Mouse (Mus musculus) cerebellum, adult 11-12 months (tissue): ENCODE results near the gene Olfr457.
"Not testable (repeated sequence)": the region's sequence is repeated elsewhere in the genome, so short reads cannot be mapped to it uniquely, and the experiment has no call there.

Experiments
- DNase-seq: peaks from one replicate; pipeline ENCODE4 v3.0.0; 2022

Gene Olfr457

DNA sequence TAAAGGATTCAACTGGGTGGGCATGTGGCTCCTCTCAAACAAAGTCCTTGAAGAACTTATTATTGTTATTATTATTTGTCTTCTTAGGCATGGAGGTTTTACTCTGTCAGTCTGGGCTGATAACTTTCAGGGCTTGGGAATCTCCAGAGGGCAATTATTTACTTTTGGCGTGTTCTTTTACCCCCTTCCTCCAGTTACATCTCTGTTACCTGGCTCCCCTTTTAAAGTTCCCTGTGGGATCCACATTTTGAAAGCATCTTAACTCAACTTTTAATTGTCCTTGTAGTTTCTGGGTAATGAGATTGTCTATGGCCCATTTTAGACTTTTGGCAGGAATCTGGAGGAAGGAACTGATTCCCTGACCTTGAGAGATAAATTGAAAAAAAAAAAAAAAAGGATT lies at the start of gene Olfr457:
Olfr457 (minus strand) TSS at position 101 of the 400 bp plus-strand sequence.
- no peak for DNase-seq

DNA sequence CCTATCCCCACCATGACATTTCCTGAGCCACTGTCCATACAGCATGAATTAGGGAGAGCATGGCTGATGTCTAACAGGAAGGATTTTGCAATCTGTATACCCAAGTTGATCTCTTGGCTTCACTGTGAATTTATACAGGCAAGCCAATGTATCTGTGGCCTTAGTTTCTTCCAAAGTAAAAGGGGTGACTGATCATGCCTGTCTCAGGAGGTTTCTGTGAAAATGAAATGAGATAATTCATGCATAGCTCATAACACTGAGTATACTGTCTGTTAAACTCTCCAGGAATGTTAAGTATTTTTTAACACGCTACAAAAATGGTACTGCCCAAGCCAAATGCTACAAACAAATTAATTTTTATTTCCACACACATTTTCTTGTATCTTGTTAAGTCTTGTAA lies 37.3 kb upstream of the Olfr457 start:
- DNase-seq: no peak

DNA sequence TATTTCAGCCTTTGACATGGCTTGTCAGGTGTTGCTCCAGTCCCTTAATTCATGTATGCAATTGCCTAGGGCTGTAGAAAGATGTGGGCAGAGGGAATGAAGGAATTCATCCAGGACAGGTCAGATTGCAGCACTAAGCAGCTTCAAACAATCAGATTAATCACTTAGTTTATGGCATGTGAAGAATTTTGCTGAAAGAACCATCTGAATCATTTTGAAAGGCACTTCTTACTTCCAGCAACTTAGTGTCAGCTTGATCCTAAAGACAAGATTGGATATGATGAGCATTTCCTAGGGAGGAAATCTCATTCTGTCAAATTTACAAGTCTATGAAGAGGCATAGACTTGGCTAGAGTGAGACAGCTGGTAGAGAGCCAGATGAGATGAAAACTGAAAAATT lies 33.2 kb upstream of the Olfr457 start:
- no peak for DNase-seq

DNA sequence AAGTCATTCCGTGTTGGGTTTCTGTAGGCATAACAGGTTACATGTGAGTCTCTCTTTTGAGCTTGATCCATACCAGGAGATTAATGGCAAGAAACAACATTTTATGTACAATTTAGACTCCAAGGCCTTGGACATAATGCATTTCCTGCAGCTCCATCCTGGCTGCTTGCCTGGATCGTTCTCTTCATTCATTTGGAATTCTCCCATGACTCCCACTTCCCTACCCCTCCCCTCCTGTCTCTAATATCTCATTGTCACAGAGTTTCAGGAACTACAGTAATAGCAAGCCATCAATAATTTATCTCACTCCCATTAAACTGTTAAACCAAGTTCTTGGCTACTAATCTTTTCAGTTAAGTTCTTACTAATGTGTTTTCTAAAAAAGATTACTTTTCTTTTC lies 27.3 kb upstream of the Olfr457 start:
- DNase-seq: no peak

DNA sequence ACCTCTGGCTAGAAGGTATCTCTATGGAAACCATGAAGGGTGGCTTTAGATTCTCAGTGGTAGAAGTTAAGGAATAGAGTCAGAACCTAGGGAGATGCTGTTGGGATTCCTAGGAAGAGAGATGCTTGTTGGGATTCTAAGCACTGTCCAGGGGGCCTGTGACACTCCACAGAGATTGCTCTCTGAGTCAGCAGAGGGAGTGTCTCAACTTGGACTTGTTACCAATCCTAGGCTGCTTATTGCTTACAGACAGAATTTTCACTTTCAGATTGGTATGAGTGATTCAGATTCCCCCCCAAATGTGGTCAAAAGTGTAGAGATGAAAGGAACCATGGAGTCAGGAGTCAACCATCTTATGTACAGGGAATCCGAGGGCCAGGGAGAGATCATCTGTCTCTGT lies 13.6 kb upstream of the Olfr457 start:
- no peak for DNase-seq

DNA sequence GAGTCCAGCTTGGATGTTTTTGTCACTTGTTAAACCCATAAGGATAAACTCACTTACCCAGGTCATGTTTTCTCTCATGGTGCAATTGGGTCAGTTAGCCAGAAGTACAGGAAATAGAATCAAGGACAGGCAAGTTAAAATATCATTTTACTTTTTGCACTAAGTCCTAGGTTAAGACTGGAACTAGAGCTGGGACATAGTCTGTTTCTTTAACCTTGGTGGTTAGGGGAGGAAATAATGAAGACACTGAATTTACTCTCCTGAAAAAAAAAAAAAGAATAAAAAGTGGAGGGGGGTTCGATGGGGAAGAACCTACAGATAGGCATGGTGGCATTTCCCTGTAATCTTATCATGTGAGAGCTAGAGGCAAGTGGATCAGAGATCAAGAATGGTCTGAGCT lies 11.0 kb upstream of the Olfr457 start, which contains the start of gene Olfr456:
Olfr456 (minus strand) TSS at position 101 of the 400 bp plus-strand sequence.
- DNase-seq: no peak

DNA sequence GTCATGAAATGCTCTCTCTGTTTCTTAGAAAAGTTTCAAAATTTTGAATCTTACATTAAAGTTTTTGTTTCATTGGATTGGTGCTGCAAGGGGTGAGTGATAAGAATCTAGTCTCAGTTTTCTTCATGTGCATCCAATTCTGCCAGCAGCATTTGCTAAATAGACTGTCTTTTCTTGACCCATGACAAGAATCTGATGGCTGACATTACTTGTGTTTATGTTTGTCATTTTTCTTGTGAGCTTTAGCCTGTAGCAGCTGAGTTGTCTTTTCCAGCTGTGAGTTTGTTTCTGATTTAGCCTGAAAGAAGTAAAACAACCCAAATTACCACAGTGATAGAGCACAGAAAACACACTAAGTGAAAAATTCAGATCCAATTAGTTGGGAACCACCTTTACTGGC lies 8.5 kb upstream of the Olfr457 start:
- DNase-seq: no peak

DNA sequence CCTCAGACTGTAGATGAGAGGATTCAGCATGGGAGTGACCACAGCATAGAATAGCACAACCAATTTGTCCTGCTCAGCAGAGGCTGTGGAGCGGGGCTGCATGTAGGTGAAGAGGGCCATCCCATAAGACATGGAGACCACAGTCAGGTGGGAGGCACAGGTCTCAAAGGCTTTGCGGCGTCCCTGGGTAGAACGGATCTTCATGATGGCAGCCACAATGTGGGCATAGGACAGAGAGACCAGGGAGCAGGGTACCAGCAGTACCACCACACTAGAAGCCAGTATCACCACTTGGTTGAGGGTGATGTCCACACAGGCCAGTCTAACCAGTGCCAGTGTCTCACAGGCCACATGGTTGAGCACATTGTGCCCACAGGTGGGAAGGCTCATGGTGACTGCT lies 4.8 kb downstream of the Olfr457 start:
- DNase-seq: not testable (repeated sequence)

DNA sequence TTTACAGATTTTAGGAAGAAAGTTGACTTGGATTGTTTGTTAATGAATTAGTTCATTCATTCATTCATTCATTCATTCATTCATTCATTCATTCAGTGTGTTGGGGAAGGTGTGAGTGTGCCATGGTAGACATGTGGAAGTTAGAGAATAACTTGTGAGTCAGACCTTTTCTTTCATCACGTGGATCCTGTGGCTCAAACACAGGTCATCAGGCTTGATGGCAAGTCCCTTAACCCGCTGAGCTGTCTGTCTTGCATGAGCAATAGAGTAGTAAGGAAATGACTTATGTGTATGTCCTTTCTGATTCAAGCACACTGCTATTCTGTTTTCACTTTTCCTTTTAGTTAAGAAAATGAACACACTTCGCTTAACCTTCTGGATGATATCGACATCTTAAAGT lies 5.6 kb downstream of the Olfr457 start:
- DNase-seq: no peak

DNA sequence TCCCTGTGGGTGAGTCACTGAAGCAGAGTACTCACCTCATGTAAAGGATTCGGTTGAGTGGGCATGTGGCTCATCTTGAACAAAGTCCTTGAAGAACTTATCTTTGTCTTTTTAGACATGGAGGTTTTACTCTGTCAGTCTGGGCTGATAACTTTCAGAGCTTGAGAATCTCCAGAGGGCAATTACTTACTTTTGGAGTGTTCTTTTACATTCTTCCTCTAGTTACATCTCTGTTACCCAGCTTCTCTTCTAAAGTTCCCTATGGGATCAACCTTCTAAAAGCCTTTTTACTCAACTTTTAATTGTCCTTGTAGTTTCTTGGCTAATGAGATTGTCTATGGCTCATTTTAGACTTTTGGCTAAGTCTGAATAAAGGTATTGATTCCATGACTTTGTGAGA lies 11.0 kb downstream of the Olfr457 start, which contains the start of gene Olfr458:
Olfr458 (minus strand) TSS at position 101 of the 400 bp plus-strand sequence.
- DNase-seq: no peak

DNA sequence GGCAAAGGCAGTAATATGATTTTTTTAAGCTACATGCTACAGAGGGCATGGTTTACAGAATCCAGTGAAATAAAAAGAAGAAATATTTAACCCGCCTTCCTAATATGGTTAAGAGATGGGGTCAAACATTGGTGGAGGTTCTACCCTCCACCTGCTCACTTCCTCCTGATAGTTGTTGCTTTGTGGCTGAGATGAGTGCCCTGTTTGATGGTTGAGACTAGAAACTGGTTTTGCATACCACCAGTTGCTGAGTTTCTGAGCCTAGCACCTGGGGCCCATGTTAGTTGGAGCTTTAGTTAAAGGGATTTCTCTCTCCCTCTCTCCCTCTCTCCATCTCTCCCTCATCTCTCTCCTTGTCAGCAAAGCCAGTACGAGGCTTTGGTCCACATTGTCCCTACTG lies 28.8 kb downstream of the Olfr457 start:
- no peak for DNase-seq

DNA sequence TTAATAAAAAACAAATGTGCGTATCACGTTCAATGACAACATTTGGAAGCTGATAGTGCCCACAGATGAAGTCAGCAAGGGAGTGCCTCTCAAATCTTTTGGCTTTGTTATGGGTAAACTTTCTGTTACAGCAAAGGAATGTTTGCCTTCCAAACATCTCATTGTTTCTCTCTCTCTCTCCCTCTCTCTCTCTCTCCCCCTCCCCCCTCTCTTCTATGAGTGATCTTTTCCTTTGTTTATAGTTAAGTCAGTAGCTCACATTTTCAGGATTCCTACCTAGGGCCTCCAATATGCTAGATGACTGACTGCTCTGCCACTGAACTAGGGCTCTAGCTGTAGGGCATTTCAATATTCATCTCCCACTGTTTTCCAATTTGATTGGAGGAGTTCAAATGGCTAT lies 31.6 kb downstream of the Olfr457 start:
- DNase-seq: no peak

DNA sequence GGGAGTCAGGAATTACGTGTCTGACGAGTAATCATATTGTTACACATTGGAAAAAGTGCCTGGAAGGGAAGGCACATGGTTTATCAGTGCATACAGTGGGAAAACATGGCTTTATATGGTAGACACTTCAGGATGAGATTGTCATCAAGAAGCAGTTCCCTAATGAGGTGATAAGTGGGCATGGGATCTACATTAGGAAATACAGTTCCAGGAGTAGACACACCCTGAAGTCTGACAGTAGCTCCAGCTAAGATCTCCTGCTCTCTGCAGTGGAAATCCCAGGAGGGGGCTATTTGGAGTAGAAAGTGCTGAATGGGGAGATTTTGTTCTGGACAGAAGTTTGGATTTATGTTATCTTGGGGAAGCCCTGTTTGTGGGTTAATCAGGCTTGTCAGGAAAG lies 34.7 kb downstream of the Olfr457 start:
- no peak for DNase-seq

DNA sequence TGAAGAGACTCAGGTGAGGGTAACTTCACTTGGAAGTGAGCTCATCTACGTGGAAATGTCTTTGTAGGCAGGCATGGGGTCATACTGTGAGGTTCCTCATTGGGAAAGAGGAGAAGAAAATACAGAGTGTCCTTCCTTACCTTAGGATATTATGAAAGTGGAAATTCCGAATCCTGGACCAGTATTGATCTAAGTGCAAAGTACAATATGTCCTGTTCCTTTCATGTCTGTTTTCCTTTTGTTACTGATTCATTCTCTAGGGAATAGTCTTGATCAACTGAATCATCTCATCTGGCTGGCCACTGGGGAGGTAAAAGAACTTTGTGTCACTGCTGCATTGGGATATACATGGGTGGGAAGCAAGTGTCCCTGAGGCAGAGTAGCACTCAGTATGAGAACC lies 40.6 kb downstream of the Olfr457 start:
- DNase-seq: no peak

DNA sequence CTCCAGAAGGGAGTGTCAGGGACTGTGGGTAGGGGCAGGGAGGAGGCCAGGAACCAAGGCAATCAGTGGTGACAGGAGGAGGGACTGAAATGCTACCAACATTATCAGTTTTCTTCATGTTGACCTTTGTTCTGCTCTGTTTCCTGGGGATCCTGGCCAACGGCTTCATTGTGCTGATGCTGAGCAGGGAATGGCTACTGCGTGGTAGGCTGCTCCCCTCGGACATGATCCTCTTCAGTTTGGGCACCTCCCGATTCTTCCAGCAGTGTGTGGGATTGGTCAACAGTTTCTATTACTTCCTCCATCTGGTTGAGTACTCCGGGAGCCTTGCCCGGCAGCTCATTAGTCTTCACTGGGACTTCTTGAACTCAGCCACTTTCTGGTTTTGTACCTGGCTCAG lies 41.7 kb downstream of the Olfr457 start, which contains the start of gene Tas2r126:
Tas2r126 (plus strand) TSS at position 90 of the 400 bp plus-strand sequence.
- no peak for DNase-seq

DNA sequence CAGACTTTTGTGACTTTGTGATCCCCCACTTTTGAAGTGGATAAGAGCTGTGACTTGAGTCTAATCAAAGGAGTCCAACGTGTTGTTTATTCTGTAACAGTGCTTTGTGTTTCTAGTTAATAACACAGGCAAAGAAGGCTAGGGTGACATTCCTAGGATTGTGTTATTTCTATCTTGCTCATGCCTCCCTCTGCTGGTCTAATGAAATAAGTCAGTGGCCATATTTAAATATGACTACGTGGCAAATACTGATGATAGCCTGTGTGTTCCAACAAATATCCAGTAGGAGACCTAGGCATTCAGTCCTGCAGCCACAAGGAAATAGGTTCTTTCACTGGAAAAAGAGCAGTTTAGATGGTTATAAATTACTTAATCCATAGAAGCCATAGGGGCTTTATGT lies 42.6 kb downstream of the Olfr457 start:
- no peak for DNase-seq

DNA sequence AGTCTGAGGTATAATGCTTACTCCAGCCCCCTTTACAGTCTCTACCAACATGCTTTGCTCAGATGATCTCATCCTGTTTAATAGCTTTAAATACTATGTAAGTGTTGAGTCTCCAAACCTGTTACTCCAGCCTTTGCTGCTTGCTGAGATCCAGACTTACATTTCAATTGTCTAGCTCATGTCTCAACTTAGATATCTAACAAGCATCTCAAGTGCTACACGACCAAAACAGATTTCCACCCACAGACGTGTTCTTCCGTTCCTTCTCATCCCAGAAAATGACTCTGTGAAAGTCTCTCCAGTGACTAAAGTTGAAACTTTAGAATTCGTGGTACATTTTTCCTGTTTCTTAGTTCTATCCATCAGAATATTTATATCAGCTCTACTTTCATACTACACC lies 49.8 kb downstream of the Olfr457 start:
- no peak for DNase-seq

DNA sequence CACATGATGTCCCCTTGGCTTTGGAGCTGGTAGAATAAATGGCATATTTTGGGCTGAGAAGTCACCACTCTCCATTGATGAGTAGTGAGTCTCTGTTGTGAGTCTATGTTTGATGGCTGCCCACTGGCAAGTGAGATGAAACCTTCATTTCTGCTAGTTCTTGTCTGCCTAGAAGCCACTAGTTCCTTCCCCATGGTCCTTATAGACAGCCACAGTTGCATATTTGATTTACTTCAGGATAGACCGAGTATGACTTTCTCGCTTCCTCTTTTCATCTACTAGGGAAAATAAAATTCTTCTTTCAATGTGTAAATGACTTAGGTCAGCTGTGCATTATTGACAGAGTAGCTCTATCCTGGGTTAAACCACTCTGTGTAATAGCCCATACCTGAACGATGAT lies 51.7 kb downstream of the Olfr457 start:
- DNase-seq: no peak

DNA sequence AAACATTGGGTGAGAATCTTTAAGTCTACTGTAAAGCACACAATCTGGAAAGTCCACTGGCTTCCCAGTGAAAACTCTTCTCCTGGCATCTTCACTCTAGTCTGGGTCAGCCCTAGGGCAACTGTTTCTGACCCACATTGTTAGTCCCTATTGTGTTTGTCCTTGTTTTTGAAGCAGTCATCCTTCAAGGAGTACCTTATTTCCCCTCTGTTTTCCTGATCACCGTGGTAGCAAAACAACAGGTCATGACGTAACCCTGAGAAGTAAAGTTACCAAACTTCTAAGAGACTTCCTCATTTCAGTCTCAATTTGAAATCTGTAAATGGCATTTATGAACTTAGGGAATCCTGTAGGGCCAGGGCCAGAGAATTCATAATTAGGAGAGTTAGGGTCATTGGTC lies 54.7 kb downstream of the Olfr457 start:
- DNase-seq: no peak

DNA sequence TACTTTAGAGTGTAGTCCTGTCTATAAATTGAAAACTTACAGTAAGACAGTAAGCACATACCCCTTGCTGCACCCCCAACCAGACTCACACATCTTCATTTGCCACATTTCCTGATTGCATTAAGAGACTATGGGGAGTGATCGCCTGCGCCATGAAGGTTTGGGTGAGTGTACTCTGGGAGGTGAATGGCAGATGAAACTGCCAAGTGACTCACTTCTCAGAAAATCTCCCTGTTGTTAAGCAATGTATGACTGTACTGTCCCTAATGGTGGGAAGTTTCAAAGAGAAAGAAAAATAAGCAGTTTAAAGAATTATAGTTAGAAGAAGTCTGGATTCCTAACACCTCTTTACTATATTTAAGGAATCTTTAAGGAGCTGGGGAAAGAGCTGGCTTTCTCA lies 56.7 kb downstream of the Olfr457 start:
- no peak for DNase-seq
